In genomic region chr16:13339433-13339832, GRCm38 (mm10) we compare ENCODE assay signal across 10 mouse cellular contexts.
"Had no signal": no experiment of that assay in that cellular context is flagged by ENCODE, and none has a peak within 500 bp of the region (broad histone marks: within the 10 kb centered on the region; RNA-seq: fewer than 3 reads in every experiment).

No protein-coding gene starts in this region.

- DNase-seq: kidney, adult 2 months; kidney, postnatal 14 days; layer of hippocampus, postnatal 36 days; lung, embryonic 14.5 days; lung, postnatal 10 days; lung, postnatal 4 days; midbrain, embryonic 14.5 days; spleen, adult 18-20 months; thymus, adult 2 months; thymus, postnatal 25 days had no signal
